Mouse (Mus musculus): ENCODE measurements at regions not wholly inside any gene's neighbourhood (a gene's known extent, or its start where the extent isn't known, plus 50 kb on each side); places are given as distances from the start of the nearest gene placed in this dataset.
A peak's percentile ranks its signal among the peaks of the same experiment; 100 is the strongest.

DNA sequence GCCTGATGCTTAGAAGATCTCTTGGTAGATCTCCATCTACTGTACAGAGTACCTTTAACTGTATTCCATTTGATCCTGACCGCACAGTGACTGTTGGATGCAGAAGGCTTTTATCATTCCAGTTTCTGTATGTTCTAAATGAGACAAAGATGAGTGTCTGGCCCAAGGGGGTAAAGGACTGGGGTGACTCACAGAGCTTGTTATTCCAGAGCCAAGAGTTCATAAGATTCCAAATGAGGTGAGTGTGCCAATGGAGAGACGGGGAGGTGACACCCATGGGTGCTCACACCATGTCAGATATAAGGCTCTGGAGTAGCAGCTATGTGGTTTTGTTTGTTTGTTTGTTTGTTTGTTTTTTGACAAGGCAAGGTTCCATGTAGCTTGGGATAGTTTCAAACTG lies 54.8 kb upstream of the Lclat1 start:
- DNase-seq = no peak

DNA sequence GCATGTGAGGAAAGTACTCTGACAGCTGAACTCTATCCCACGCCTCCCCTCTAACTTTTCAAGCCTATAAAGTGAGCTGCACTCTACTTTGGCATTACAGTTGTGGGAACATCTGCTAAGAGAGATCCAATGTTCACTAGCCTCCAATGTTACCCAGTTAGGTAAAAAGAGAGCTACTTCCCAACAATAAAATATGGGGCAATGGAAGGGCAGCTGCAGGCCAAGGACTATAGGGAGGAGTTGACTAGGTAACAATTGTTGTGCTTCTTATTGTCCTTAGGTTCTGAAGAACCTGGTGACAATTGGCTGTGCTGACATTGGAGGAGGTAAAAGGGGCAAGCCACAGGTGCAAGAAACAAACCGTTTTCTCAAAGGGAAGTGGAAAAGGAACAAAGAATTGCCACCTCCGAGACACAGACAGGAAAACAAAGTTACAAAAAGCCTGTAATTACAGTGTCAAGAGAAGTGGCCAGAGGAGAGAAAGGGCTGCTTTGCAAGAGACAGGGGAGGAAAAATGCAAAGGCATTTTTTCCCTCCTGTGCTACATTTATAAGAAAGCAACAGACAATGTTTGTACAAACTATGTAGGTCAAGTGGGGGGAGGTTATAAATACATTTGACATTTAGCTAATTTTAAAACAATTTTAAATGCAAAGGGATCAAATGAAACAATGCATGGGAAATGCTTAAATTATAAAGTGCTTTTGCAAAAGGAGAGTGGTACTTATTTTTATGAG lies 54.1 kb upstream of the Lclat1 start:
- DNase-seq = no peak

GRCm38 (mm10) chr17:73054226-73054625 lies 53.6 kb upstream of the Lclat1 start:
- DNase-seq = peak; percentile 29

DNA sequence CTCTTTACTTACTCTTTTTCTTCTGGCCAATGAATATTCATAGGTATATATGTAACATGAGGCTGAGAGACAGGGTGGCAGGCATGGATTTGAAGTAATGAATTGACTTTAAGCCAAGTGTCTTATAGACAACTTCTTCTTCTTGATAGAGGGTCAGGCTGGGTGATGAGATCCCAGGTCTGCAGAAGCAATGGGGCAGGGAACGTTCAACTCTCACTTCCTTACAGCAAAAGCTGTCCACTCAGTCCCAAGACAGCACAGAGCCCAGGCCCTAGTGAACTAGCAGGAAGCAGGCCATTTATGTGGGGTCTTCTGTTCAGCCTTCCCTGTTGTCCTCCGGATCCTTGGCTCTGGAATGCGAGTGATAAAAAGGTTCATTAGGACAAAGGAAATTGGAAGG lies 52.6 kb upstream of the Lclat1 start:
- DNase-seq = no peak

GRCm38 (mm10) chr17:73055611-73056010 lies 52.2 kb upstream of the Lclat1 start:
- no peak for DNase-seq

- no peak for DNase-seq
These were observed 51.2 kb upstream of the Lclat1 start for GRCm38 (mm10) chr17:73056616-73057015.
